Mouse (Mus musculus) right cerebral cortex, postnatal 4 days (tissue): ENCODE results near the gene Fmnl2.

Experiments used
- DNase-seq: peaks from one replicate; pipeline ENCODE4 v3.0.0-alpha.2; 2022

Gene Fmnl2

DNA sequence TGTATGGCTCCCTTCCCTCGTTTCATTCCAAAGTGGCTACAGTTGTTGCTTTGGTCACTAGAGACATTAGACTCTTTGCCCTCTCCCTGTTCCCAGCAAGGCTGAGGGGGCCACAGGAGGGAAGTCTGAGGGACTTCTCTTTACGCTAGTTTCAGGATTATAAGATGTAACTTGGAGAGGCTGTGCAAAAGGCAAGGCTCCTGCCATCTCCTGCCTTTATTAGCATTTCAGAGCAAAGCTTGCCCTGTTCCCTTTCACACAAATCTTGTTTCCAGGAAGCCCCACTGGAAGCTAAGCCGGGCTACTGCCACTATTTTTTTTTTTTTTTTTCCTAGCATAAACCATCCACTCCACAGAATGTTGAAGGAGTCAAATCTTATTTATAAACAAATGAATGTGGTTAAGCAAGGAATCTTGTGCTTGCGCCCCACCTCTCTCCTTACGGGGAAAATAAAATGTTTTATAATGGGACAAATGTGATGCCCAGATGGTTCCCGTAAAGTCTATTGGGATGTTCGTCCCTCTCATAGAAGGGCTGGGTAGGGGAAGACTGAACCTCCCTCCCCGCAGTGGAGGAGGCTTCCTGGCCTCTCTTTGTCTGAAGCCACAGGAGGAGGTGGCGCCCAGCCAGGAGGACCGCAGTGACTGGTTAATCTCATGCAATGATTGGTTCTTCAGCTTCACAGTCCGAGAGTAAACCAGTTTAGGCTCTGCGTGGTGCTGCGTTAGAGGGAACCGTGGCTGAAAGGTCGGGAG is 101.1 kb downstream of the Fmnl2 start:
- peak; percentile 71 for DNase-seq

DNA sequence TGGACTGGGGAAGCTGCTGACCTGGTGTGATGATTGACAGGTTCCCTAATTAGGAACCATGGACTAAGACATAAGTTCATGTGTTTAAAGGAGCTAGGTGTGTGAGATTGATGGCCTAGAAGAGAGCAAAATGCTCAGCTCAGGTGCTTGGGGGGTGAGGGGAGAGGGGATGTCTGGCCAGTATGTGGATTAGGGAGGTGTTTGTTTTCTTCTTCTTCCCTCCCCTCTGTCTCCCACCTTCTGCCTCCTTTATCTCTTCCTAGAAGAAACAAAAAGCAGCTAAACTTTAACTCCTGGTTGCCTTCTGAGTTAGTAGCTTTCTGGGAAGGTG is 101.6 kb downstream of the Fmnl2 start:
- DNase-seq = no peak

DNA sequence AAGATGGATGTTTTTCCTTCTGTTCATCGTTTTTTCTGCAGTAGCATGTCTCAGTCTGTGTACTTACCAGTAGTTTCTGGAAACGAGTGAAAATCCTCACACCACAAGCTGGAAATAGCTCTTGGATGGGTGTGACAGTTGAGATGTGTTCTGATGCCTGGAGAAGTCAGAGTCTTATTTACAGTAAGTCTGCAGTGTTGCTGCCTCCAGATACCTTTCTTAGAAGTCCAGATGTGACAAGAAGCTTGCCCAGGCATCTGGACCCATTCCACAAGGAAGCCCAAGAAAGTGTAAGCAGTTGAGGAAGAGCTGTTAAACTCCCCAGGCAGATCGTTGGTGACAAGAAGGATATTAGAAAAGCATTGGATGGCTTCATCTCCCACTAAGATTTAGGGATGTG is 102.3 kb downstream of the Fmnl2 start:
- DNase-seq = no peak

- no peak for DNase-seq
Measured at GRCm38 (mm10) chr2:52960697-52961096, 103.0 kb downstream of the Fmnl2 start.

- DNase-seq = no peak
Measured at GRCm38 (mm10) chr2:52963439-52963838, 105.8 kb downstream of the Fmnl2 start.

DNA sequence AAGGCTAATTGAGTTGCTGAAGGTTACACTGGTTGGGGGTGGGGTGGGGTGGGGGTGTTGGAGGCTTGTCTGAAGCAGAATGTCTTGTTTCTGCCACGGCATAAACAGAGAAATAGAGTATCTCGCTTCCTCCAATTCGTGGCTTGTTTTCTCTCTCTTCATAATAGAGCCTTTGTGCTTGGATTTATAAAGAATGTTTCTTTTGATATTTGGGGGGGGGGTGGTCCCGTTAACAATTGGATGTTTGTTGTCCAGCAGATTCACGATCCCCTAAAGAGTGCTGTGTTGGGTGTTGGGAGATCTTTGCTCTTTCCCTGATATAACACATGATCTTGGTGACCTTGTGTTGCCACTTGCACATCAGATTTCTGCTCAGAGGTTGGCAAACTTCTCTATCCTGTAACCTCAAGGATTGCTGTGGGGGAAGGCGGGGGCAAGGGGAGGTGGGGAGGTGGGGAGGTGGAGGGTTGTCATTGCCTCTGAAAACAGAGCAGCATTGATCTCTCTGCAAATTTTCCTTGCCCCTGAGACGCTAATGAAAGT is 106.8 kb downstream of the Fmnl2 start:
- no peak for DNase-seq

- DNase-seq = no peak
Measured at GRCm38 (mm10) chr2:52966227-52966626, 108.6 kb downstream of the Fmnl2 start.

DNA sequence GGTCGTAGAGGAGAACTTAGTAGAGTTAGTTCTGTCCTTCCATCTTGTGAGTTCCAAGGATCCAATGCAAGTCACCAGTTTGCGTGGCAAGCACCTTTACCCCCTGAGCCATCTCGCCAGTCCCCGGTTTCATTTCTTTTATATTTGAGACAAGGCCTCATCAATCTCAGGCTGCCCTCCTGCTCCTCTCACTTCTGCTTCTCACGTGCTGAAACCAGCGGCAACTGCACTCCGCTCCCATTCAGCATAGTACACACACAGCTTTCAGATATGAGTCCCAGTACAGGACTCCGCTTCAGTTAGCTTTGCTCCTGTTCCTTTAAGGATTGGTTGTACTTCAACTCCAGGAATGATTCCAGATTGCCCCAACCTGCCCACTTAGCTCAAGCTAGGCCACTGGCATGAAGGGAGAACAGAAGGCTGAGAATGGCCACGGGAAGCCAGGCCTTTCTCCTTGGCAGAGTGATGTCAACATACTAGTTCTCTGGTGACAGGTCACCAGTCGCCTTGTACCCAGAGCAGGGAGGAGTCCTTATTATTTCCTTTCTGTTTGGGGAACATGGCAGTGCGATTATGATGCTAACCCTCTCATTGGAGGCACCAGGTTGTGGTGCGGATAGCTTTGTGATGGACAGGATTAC is 109.3 kb downstream of the Fmnl2 start:
- no peak for DNase-seq

GRCm38 (mm10) chr2:52967461-52967823 is 109.8 kb downstream of the Fmnl2 start:
- DNase-seq = no peak

DNA sequence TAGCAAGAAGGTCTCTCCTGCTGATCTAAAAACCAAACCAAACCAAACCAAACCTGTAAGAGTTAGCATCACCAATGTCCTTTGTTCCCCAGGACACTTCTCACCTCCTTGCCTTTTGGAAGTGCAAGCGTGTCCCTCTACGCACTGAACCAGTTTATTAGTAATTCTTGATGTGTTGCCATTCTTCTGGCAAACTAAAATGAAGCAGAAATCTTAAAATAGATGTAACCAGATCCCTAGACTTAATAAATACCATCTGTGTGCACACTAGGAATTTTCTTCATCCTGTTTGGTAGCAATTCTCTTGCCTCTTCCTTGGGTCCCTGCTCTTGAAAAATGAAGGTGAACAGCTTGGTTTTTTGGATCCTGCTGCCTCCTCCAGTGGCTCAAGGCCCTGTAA is 111.2 kb downstream of the Fmnl2 start:
- DNase-seq = no peak

DNA sequence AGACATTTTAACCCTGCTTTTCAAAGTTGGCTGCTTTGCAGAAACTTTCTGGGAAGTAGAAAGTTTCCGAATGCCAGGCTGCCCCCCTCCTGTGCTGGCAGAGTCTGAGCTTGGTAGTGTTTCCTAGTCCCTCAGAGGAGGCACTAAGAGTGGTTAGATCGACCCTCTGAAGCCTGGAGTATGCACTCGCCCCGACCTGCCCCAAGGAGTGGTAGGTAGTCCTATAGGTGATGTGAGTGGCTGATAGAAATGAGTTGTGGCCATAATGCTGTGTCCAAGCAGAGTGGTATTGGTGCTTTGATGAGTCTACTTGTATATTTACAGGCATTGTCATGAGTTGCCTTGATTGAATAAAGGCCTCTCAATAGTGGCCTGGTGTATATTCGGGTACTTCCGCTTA is 116.4 kb downstream of the Fmnl2 start:
- no peak for DNase-seq

DNA sequence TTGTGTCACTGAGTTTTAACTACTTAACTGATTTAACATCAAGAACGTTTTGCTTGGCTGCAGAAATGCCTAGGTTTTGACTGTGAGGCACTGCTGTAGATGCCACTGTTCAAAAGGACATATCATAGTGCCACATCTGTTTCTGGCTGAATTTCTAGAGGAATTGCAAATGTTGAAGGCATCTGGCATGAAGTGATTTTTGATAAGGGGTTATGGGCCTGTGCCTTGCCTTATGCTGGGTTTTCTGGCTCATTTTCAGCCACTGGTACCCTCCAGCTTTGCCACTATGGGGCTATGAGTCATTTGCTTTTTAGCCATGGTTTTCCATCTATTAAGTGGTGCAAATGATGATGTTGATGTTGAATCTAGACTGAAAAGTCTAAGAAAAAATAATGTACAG is 117.1 kb downstream of the Fmnl2 start:
- no peak for DNase-seq

- DNase-seq = no peak
Measured at GRCm38 (mm10) chr2:52977921-52978675, 120.4 kb downstream of the Fmnl2 start.

GRCm38 (mm10) chr2:52978796-52979195 is 121.1 kb downstream of the Fmnl2 start:
- no peak for DNase-seq

- DNase-seq = no peak
Measured at GRCm38 (mm10) chr2:52979280-52979763, 121.7 kb downstream of the Fmnl2 start.

- DNase-seq = no peak
Measured at GRCm38 (mm10) chr2:52981126-52981525, 123.5 kb downstream of the Fmnl2 start.

DNA sequence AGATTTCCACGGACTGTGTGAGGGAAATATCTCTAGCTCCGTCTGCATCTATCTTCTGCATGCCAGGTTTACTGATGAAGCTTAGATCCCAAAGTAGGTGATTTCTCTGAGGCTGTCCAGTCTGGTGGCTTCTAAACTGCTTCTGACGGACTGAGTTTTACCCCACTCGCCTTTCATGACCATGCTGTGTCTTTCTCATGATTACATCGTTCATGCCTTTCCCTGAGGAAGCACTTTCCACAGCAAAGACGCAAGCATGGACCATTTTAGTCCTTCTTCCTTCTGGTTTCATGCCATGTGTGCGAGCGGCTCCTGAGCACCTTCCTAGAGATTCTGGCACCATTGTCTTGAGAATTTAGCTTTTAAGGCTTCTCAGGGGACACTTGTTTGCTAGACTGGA is 123.9 kb downstream of the Fmnl2 start:
- no peak for DNase-seq

DNA sequence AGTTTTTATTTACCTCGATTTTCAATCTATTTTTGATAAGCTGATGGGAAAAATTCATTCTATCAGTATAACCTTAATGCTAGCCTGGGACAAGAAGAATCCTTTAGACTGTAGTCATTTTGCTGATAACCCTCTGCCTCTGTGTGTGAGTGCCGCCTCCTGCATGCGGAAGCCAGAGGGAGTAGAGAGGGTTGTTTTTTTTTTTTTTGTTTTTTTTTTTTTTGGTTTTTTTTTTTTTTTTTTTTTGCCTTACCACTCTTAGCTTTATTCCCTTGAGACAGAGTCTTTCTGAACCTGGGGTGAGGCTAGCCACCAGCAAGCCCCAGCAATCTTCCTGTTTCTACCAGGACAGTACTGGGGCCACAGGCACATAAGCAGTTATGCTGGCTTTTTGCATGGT is 124.8 kb downstream of the Fmnl2 start:
- no peak for DNase-seq

- DNase-seq = no peak
Measured at GRCm38 (mm10) chr2:52984556-52984955, 126.9 kb downstream of the Fmnl2 start.

DNA sequence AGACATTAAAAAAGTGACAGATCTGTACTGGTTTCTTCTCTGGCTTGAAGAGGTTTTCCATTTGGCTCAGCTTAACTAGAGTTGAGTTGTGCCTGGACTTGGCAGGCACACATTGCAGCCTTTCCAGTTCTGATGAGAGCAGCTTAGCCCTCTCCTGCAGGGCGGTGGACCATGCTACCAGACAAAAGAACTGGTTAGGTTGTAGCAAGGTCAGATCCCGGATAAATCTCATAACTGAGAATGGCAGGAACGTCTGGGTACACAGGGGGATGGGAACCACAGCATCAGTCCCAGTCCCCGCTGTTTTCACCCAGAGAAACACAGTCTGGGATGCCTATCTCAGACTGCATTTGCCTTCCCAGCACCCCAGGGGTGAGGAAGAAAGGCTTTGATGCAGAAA is 127.5 kb downstream of the Fmnl2 start:
- DNase-seq = no peak

- DNase-seq = no peak
Measured at GRCm38 (mm10) chr2:52986354-52986753, 128.7 kb downstream of the Fmnl2 start.

DNA sequence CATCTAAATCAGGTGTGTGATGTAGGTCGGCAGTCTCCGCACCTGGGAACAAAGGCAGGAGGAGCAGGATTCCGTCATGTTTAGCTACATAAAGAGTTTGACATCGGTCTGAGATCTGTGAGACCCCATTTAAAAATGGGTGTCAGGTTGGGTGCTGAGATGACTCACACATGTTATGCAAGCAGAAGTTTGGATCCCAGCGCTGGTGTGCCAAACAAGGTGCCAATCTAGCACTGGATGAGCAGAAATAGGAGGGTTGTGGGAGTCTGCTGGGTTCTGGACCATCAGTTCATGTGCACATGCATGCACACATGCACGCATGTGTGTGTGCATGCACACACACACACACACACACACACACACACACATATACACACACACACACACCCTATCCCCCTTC is 129.4 kb downstream of the Fmnl2 start:
- no peak for DNase-seq

GRCm38 (mm10) chr2:52987637-52988295 is 130.1 kb downstream of the Fmnl2 start:
- no peak for DNase-seq
